Mouse (Mus musculus) cerebellum, postnatal 4 days (tissue): ENCODE results near the gene Slc6a6.

Source experiments
- DNase-seq, 2 experiments: peaks; one replicate each; pipeline ENCODE4 v3.0.0; 2022; ENCODE audit warnings: low spot score in 2 of 2, mixed read lengths in 1 of 2

Gene Slc6a6

DNA sequence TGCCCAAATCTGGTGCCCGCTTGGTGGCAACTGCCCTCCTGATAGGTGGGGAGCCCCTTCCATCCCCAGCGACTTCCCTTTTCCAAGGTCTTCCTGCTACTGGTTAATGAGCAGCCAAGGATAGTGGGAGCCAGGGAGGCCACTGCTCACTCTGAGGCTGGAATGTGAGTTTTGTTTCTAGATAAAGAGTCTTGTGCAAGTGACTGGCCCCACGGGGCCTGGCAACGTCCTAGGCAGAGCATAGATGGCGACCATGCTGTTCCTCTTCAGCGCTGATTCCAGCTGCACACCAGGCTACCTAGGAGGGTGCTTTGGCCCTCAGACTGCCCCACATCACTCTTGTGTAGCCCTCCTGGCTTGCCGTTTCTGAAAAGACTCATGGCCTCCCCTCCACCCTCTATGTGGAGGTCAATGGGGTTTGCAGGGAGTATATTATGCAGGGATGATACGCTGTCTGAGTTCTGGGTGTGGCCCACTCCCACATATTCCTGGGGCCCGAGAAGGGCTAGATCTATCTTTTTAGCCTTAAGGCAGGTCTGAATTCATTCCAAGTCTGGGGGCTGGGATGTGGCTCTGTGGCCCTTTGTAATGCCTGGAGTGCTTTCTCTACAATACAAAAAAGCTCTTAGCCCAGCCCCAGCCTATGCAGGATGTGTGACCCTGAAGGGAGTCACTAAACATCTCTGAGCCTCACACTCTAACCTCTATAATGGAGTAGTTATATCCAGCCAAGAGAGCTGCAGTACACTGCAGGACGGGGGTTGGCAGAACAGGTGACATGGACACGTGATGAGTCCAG, 17.2 kb downstream of the Slc6a6 start:
- no peak for DNase-seq

GRCm38 (mm10) chr6:91703459-91703858, 19.6 kb downstream of the Slc6a6 start:
- no peak for DNase-seq

DNA sequence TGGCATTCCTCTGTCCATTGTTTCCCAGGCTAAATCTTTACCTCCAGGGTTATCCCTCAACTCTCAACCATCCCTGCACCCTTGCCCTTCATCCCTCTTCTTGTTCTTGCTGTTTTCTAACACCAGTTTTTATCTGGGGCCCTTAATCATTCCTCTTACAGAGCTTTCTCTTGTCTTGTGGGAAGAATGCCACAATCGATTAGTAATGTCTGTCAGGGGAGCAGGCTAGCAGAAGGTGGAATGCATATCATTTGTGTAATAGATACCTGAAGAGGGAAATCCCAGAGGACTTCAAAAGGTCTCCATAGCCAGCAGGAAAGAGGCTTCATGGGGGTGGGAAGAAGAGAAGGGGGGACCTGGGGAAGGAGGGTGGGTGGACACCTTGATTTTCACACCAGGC, 20.6 kb downstream of the Slc6a6 start:
- no peak for DNase-seq

DNA sequence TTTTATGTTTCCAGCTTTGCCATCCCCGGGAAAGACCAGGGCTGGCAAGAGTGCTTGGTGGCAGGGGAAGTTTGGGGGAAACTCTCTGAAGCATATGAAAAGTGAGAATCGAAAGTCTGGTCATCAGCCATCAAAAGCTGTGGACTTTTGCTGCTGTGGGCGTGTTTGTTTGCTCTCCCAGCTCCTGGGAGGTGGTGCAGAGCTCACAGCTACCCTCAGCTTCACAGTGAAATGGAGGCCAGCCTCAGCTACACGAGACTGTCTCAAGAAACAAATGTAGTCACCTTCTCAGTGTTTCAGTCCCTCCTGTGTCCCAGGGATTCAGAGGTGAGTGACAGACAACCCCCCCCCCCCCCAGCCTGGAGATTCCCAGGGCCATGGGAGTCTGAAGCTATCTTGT, 21.8 kb downstream of the Slc6a6 start:
- DNase-seq: no peak

DNA sequence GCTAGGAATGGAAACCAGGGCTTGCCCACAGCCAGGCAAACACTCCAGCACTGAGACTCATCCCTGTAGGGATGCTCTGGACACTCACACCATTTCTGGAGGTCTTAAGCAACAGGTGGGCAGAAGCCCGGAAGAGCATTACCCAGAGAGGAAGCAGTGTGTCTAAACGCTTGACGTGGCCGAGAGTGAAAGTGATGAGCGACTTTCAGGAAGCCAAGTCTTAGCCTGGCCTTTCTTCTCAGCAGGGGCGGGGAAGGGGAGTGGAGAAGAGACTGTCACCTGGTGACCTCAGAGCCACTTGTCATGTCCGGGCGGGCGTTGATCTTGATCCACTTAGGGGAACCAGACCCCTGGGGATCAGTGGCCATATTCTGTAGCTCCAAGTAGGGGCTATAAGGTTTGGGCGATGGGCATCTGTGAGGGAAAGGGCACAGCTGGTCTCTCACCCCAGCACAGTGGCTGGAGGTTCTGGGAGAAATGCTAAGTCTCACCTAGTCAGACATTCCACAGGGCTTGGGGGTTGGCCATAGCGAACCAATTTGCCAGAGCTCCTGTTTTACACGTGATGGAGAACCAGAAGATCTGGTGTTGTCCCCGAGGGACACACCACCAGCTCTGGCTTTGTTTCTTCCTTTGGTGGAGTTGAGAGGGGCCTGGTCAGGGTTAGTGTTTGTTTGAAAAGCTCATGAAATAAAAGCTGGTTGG, 22.4 kb downstream of the Slc6a6 start:
- no peak for DNase-seq

- DNase-seq: no peak
Measured at GRCm38 (mm10) chr6:91707276-91707885, 23.5 kb downstream of the Slc6a6 start.

DNA sequence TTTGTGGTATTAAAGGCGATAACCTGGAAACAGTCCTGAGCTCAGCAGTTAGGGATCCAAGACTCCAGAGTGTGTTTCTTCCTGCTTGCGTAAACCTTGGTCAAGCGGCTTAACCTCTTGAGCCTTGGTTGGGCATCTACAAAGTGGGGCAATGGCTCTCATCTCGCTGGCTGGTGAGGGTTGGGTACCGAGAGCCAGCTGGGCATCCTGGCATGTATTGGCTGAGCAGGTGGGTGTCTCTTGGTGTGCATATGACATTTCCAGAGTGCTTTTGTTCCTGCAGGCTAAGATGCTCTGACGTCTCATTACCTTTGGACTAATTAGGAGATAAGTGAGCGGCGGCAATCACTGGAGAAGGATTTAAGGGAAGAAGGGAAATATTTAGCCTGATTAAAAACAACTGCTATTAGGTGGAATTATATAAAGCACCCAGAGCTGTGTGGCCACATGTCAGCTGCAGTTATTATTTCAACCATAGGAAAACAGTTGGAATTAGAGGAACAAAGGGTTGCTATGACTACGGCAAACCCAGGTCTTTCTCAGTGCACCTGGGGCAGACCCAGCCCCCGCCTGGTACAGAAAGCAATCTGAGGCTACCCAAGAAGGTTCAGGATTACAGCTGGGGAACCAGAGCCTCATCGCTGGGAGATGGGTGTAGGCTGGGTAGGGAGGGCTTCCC, 24.2 kb downstream of the Slc6a6 start:
- DNase-seq: no peak

GRCm38 (mm10) chr6:91708919-91709318, 25.1 kb downstream of the Slc6a6 start:
- no peak for DNase-seq

DNA sequence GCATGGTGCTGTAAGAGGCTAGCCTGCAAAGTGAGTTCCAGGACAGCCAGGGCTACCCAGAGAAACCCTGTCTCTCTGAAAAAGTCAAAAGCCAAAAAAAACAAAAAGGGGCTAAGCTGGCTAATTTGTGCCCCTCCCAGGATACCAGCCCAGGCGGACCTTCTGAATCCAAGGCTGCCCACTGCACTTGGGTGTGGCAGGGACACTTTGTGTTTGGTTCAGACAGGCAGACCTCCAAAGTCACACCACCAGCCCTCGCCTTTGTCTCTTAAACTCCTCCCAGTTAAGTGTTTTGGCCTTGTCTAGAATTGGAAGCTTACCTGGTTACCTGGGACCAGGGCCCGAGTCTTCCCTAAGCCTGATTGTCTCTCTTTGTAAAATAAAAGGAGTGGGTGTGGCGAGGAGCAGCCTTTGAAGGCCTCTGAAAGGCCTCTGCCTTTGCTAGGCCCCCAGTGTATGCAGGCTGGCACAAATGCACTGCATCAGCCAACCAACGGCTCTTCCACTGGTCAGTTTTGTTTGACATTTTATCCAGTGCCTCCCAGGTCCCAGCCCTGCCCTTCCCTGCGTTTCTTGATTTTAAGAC, 26.6 kb downstream of the Slc6a6 start:
- no peak for DNase-seq

- DNase-seq: no peak
Measured at GRCm38 (mm10) chr6:91712097-91712854, 28.4 kb downstream of the Slc6a6 start.

DNA sequence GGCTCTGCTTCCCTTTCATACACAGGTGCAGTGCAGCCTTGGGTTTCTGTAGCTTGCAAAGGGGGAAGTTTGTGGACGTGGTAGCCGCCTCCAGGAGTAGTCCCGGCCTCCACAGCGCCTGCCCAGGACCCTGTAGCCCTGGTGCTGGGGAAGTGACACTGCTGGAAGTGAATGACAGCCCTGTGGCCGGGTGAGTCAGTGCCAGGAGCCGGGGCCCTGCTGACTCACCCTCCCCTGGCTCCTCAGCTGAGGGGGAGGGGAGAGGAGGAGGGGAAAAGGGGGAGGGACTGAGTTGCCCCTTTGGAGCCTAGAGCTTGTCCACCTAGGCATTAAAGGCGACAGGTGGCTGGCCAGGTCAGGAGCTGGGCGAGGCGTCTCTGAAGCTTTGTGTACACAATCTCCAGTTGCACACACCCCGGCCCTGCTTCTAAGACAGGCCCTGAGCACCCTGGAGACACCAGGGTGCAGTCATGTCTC, 29.0 kb downstream of the Slc6a6 start:
- no peak for DNase-seq

- DNase-seq: no peak
Measured at GRCm38 (mm10) chr6:91713370-91713896, 29.6 kb downstream of the Slc6a6 start.

DNA sequence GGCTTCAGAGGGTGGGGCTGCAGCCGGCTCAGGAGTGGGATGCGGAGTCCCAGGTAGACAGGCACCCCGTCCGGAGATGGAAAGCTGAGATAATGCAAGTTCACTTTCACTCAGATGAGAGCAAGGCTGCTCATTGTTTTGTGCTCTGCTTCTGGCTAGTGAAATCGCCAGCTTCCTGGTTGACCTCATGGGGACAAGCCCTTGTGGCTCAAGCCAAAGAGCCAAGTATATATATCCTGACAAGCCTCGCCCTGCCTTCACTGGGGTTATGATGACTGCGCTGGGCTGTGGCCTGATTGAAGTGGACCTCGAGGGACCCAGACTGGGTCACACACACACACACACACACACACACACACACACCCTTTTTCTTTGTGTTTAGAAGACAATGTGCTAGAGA, 31.2 kb downstream of the Slc6a6 start:
- no peak for DNase-seq

DNA sequence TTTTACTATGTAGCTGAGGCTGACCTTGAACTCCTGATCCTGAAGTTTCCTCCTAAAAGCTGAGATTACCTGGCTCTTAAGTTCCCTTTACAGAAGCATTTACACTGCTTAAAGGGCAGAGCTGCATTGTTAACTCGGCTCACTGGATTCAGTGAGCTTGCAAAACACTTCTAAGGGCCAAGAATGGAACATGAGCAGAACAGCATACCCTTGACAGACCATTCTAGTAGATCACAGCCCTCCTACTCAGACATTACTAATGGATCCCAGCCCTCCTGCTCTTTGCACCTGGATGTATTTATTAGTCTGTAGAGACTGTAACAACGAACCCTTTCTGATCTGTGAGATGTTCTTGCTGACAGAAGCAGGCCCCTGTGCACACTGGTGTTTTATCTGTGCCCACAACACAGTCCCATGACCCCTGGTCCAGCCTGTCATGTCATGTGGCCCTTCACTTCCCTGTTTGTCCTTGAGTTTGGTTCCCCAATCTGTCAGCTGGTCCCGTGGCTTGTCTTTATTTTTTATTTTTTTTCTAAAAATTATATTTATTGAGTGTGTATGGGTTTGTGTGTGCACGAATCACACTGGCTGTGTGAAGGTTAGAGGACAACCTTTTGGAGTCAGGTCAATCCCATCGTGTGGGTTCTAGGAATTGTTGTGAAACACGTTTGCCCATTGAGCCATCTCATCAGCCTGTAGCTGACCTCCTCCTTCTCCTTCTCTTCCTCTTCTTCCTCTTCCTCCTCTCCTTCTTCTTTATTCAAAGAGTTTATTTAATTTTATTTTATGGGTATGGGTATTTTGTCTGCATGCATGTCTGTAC, 32.3 kb downstream of the Slc6a6 start:
- no peak for DNase-seq

GRCm38 (mm10) chr6:91718067-91718466, 34.2 kb downstream of the Slc6a6 start:
- no peak for DNase-seq

DNA sequence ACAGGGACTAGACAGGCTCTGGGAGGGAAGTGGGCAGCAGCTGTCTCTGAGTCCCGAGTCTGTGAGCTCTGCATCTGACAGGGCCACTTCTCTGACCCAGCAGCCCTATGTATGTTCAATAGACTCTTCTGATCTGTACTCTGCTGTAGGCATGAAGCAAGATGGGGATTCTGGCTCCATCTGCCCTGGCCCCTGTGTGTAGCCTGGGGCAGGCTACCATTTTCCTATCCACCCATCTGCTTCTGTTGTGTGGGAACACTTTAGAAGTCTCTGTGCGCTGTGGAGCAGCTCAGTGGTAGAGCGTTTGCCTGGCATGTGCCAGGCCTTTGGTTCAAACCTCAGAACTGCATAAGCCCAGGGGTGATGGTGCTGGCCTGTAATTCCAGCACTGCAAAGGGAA, 34.8 kb downstream of the Slc6a6 start:
- no peak for DNase-seq

DNA sequence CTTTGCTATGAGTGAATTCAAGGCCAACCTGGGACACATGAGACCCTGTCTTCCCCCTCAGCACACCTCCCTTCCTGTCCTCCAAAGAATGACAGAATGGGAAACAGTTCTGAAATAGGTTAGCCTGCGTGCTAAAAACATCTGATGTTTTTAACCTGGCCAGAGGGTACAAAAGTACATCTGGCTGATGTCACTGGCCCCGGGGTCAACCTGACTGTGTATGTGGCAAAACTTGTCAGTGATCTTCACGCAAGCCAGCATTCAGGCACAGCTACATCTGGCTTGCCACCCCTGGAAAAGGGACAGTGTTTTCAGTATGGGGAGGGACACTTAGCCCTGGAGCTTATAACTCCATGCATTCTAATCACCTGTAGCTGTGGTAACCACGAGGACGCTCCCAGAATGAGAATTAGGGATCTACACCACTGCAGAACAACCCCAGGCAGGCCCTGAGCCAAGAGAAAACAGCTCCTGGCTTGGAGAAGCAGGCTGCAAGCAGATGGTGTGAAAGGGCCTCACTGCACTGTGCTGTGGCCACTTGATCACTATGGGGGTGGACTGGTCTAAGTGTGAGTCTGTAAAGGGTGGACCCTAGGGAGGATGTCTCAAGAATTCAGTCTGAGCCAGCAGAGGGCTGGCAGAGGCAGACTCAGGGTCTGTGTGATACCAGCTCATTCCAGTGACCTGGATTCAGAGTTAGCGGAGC, 35.3 kb downstream of the Slc6a6 start:
- DNase-seq: peak in 1 of 2 experiments; percentile 55

DNA sequence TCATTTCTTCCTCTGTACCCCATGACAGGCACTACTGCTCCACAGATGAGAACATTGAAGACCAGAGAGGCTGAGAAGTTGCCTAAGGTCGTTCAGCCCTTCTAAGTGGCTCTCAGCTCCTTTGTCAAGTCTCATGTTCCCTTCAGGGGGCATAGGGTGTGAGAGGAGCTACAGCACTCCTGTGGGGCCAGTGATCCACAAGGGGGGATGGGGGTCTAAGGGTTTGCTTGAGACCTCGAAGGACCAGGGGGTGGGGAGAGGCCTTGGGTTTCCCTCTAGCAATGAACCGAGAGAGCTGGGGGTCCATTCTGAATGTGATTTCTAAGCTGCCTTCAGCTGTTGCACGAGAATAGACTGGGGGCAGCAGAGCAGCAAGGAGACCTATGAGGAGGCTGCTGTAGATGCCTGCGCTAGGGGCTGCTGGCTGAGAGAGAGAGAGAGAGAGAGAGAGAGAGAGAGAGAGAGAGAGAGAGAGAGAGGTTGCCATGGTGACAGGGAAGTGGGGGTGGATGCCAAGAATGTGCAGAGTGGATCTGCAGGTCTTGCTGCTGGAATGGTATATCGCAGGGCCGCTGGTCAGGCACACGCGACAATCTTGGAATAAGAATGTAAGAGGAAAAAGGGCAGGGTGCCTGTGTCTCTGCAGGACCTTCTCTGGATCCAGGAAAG, 36.1 kb downstream of the Slc6a6 start:
- DNase-seq: peak in 1 of 2 experiments; percentile 57
